Mouse (Mus musculus): Measurements from ENCODE around the gene Fhit. TPM values are rescaled to one million over a fixed set of nuclear protein-coding genes. Genes with fewer than 3 reads are reported as not detected.
"Not testable (repeated sequence)": the region's sequence is repeated elsewhere in the genome, so short reads cannot be mapped to it uniquely, and the experiment has no call there.

Fhit gene
- polyA plus RNA-seq, 1 experiment from 2014 or later: 4.8 TPM

DNA sequence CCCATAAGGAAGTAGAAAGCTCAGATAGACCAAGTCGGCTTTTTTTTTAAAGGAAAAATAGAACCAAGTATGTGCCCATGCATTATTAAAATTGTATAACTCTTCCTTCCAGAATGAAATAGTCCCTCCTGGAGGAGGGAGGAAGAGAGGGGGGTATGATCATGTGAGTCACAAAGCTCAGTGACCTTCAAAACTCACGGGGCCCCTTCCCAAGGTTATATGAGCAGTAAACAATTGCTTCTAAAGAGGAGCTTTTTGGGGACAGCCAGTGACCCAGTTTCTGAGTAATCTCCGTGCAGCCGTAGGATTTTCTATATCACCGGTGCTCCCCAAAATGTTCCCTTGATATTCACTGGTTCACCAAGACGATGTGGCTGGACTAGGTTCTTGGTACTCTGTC lies 42.8 kb downstream of the Fhit start:
- Histone ChIP-seq H3K4me3 (replicated peaks) (no peak overlapping the region), H3K4me2 (no peak overlapping the region), H3K4me1 (replicated peaks) (no peaks in the 10 kb centered on the region), H3K27ac (no peak overlapping the region), H3K9ac (replicated peaks) (no peak overlapping the region), H3K27me3 (no peaks in the 10 kb centered on the region), H3K36me3 (no peaks in the 10 kb centered on the region), H3K9me3 (no peaks in the 10 kb centered on the region)
- ATAC-seq (ENCODE audit: insufficient number of reproducible peaks, insufficient read depth, low FRiP score, low TSS enrichment, low read depth): no peak
- 89% methylated on average over 6 of the region's 6 CpGs for WGBS

DNA sequence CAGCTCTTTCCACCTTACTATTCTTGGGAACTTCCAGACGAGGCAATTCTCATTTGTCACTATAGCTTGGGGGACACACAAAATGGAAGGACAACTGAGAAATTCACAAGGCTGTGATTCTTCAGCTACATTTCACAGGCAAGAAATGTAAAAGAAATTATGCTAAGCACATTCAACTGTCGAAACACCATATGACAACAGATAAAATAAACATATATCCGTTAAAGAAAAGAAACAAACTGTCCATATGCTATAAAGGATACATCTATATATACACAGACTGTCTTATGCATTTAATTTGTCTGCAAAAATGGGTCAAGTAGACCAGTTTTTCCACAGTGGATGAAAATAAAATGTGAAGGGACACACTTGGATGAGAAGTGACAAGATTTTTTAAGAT lies 76.2 kb downstream of the Fhit start:
- ATAC-seq (ENCODE audit: insufficient number of reproducible peaks, insufficient read depth, low FRiP score, low TSS enrichment, low read depth): no peak
- no peaks in the 10 kb centered on the region for H3K27me3 ChIP-seq
- WGBS: 92% methylated on average over 3 of the region's 3 CpGs

DNA sequence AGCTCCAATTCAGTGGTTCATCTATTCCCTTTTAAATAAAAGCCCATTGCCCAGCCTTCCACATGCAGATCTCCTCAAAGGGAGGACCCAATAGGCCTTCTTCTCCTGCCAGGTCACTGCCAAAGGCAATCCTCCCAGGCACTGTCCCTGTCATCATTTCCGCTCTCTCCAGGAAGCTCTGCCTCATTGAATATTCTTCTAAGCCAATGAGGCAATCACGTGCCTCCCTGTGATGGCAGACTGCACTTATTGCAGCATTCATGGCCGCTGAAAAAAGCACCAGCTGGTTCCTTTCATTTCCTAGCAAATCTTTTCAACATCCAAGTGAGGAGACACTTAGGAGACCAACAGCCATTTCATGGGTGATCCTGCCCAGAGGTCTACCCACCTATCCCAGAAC lies 77.9 kb downstream of the Fhit start:
- ATAC-seq (ENCODE audit: insufficient number of reproducible peaks, insufficient read depth, low FRiP score, low TSS enrichment, low read depth): no peak
- Histone ChIP-seq H3K4me1 (replicated peaks) (no peaks in the 10 kb centered on the region), H3K4me3 (replicated peaks) (no peak overlapping the region), H3K9me3 (no peaks in the 10 kb centered on the region), H3K9ac (replicated peaks) (no peak overlapping the region), H3K27me3 (no peaks in the 10 kb centered on the region), H3K4me2 (no peak overlapping the region), H3K36me3 (no peaks in the 10 kb centered on the region), H3K27ac (no peak overlapping the region)
- WGBS: 64% methylated on average over 3 of the region's 3 CpGs

More for the DNA sequence above, 76.2 kb downstream of the Fhit start:
- no peaks in the 10 kb centered on the region for H3K4me1 ChIP-seq (replicated peaks)
- H3K36me3 ChIP-seq: no peaks in the 10 kb centered on the region
- H3K4me2 ChIP-seq: no peak overlapping the region
- H3K27ac ChIP-seq: no peak overlapping the region
- H3K4me3 ChIP-seq (replicated peaks): no peak overlapping the region
- H3K9ac ChIP-seq (replicated peaks): no peak overlapping the region
- H3K9me3 ChIP-seq: no peaks in the 10 kb centered on the region

DNA sequence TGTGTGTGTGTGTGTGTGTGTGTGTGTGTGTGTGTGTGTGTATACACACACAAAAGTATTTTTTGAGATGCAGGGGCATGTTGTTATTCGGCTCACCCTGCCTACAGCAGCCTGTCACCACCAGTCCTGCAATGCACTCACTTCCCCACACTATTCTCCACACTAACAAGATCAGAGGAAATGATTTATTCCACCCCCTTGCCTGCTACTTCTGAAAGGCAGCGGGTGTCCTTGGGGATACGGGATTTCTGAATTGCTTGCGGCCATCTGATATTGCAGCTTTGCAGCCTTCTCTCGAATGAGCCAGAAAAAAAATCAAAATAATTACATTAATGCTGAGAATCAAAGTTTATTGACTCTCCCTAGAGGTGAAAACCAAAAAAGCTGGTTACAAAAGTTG lies 78.4 kb downstream of the Fhit start:
- ATAC-seq (ENCODE audit: insufficient number of reproducible peaks, insufficient read depth, low FRiP score, low TSS enrichment, low read depth): no peak
- Histone ChIP-seq H3K9ac (replicated peaks) (no peak overlapping the region), H3K4me3 (replicated peaks) (no peak overlapping the region)

DNA sequence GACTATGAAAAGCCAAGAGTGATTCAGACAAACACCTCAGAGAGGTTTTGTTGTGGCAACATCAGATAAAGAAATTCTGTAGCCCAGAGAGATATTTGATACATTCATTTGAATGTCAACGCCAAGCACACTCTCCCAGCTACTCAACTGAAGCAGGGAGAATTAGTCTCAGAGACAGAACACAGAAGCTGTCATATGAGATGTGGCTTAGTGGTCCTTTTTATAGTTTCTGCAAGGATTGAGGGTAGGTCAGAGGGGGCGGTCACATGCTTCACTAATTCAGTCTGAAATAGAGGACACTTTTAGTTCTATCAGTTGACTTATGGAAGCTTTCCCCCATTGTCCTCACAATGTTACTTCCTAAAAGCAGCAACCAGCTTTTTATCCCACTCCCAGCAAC lies 98.2 kb downstream of the Fhit start:
- Histone ChIP-seq H3K36me3 (no peaks in the 10 kb centered on the region), H3K4me1 (replicated peaks) (no peaks in the 10 kb centered on the region), H3K9me3 (no peaks in the 10 kb centered on the region), H3K27ac (no peak overlapping the region), H3K9ac (replicated peaks) (no peak overlapping the region), H3K4me3 (replicated peaks) (no peak overlapping the region), H3K4me2 (no peak overlapping the region), H3K27me3 (no peaks in the 10 kb centered on the region)
- ATAC-seq (ENCODE audit: insufficient number of reproducible peaks, insufficient read depth, low FRiP score, low TSS enrichment, low read depth): no peak
- WGBS: 81% methylated on average over 2 of the region's 2 CpGs

More for the DNA sequence above, 78.4 kb downstream of the Fhit start:
- Histone ChIP-seq H3K9me3 (no peaks in the 10 kb centered on the region), H3K27ac (no peak overlapping the region), H3K27me3 (no peaks in the 10 kb centered on the region), H3K4me2 (no peak overlapping the region), H3K4me1 (replicated peaks) (no peaks in the 10 kb centered on the region), H3K36me3 (no peaks in the 10 kb centered on the region)
- WGBS: 58% methylated on average over 5 of the region's 5 CpGs

DNA sequence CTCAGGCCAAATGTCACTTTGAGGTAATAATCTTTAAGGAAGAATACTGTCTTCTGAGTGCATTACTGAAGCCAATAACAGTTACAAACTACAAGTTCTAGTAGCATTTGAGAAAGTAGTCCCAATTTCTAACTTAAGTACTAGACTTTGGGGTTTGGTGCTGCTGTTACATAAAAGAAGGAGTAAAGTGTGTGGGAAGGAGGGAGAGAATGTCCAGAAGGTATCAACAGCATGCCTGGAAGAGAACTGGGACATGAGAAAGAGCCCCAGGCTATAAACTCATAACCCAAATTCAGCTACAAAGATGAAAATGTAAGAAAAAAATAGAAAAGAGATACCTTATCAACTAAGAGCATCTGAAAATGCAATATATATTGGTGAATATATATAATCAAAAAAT lies 101.6 kb downstream of the Fhit start:
- no peak overlapping the region for H3K27ac ChIP-seq
- H3K9me3 ChIP-seq: no peaks in the 10 kb centered on the region
- no peak overlapping the region for H3K9ac ChIP-seq (replicated peaks)
- H3K4me3 ChIP-seq (replicated peaks): no peak overlapping the region
- H3K27me3 ChIP-seq: no peaks in the 10 kb centered on the region
- no peak for ATAC-seq (ENCODE audit: insufficient number of reproducible peaks, insufficient read depth, low FRiP score, low TSS enrichment, low read depth)
- H3K4me1 ChIP-seq (replicated peaks): no peaks in the 10 kb centered on the region
- no peaks in the 10 kb centered on the region for H3K36me3 ChIP-seq
- H3K4me2 ChIP-seq: no peak overlapping the region

DNA sequence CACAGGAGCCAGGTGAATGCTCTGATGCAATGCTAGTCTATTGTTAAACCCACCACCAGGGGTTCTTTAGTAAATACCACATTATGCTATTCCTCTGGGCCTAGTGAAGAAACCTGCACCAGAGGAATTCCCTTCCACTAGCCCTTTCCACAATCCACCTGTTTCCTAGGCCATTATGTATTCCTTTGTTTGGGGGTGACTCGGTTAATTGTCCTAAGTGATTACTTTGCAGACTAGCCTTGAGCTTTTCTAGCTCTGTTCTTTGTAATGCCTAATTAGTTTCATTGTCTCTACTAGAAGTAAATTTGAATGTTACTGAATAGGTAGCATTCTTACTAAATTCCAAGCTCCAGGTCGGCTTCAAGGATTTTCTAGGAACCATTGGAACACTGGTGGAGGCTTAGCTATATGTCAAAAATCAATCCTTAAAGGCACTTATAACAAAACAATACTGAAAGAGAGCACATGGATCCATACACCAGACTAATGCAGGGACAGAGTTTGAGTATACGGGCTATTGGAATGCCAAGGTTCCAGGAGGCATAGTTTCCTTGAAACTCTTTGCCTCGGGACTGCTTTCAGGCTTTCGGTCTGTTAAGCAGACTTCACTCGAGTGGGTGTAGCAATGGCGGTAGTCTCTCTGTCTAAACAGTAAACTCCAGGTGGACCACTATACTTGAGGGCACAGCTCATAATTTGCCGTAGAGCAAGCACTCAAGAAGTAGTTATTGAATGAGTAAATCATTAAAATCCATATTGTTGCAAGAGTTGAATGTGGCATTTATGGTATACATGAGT lies 122.1 kb downstream of the Fhit start:
- not testable (repeated sequence) for H3K4me1 ChIP-seq (replicated peaks); H3K9me3 ChIP-seq; H3K36me3 ChIP-seq; H3K4me3 ChIP-seq (replicated peaks); H3K27me3 ChIP-seq; H3K9ac ChIP-seq (replicated peaks); H3K27ac ChIP-seq; ATAC-seq (ENCODE audit: insufficient number of reproducible peaks, insufficient read depth, low FRiP score, low TSS enrichment, low read depth); H3K4me2 ChIP-seq
- 73% methylated on average over 8 of the region's 8 CpGs for WGBS

DNA sequence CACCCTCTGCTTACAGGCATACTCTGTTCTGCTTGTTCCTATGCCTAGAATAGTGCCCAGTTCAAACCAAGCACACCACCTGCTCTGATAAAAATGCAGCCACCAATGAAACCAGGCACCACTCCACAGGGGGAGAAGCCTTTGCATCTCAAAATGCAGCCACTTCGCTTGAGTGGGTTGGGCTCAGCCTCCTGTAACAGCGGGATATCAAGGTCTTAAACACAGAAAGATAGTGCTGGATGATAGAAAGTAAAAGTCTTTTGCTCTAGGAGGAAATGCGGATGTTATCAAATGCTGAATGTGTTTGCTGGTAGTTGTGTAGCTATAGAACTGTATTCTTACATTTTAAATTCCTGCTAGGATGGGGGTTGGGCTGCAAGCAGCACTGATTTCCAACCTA lies 140.4 kb downstream of the Fhit start:
- Histone ChIP-seq H3K27ac (no peak overlapping the region), H3K9ac (replicated peaks) (no peak overlapping the region), H3K36me3 (no peaks in the 10 kb centered on the region), H3K4me1 (replicated peaks) (no peaks in the 10 kb centered on the region), H3K27me3 (no peaks in the 10 kb centered on the region), H3K4me2 (no peak overlapping the region), H3K9me3 (no peaks in the 10 kb centered on the region), H3K4me3 (replicated peaks) (no peak overlapping the region)
- WGBS: 33% methylated on average over 3 of the region's 3 CpGs
- no peak for ATAC-seq (ENCODE audit: insufficient number of reproducible peaks, insufficient read depth, low FRiP score, low TSS enrichment, low read depth)

DNA sequence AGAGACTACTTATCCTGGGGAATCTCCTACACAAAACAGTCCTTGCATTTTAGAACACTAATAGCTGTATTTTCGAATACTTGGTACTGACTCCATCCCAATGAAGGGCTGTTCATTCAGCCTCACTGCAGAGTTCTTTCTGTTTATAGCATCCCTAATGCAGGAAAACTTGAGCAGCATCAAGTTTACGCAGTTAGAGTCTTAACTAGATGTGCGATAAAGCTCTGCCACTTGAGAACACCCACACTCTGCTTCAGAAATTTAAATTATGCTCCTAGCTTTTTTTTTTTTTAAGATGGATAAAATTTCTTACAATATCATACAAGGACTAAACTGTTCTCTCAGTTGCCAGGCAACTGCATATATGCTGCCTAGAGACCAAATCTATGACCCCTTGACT lies 183.2 kb downstream of the Fhit start:
- no peaks in the 10 kb centered on the region for H3K9me3 ChIP-seq
- H3K4me2 ChIP-seq: no peak overlapping the region
- no peaks in the 10 kb centered on the region for H3K27me3 ChIP-seq
- H3K36me3 ChIP-seq: no peaks in the 10 kb centered on the region
- H3K9ac ChIP-seq (replicated peaks): no peak overlapping the region
- no peak for ATAC-seq (ENCODE audit: insufficient number of reproducible peaks, insufficient read depth, low FRiP score, low TSS enrichment, low read depth)
- no peak overlapping the region for H3K4me3 ChIP-seq (replicated peaks)
- no peak overlapping the region for H3K27ac ChIP-seq
- no peaks in the 10 kb centered on the region for H3K4me1 ChIP-seq (replicated peaks)
- 87% methylated on average over 3 of the region's 3 CpGs for WGBS

DNA sequence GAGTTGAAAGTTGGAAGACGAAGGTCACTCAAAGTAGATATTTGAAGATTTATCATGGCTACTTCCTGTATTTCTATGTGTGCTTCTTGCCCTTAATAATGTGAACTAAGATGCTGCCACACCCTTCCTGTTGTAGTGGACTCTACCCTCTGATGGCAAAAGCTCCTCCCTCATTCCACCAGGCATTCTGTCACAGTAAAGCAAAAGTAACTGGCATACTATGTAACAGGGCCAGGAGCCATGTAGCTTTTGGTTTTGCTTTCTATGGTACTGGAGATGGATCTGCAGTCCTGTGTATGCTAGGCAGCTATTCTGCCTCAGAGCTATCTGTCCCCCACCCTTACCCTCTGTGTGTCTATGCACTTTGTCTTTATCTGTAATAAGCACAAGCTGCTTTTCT lies 220.2 kb downstream of the Fhit start:
- 87% methylated on average over 1 of the region's 1 CpGs for WGBS
- Histone ChIP-seq H3K4me2 (no peak overlapping the region), H3K4me1 (replicated peaks) (no peaks in the 10 kb centered on the region), H3K4me3 (replicated peaks) (no peak overlapping the region), H3K9me3 (no peaks in the 10 kb centered on the region), H3K36me3 (no peaks in the 10 kb centered on the region), H3K9ac (replicated peaks) (no peak overlapping the region), H3K27me3 (no peaks in the 10 kb centered on the region), H3K27ac (no peak overlapping the region)
- ATAC-seq (ENCODE audit: insufficient number of reproducible peaks, insufficient read depth, low FRiP score, low TSS enrichment, low read depth): no peak

DNA sequence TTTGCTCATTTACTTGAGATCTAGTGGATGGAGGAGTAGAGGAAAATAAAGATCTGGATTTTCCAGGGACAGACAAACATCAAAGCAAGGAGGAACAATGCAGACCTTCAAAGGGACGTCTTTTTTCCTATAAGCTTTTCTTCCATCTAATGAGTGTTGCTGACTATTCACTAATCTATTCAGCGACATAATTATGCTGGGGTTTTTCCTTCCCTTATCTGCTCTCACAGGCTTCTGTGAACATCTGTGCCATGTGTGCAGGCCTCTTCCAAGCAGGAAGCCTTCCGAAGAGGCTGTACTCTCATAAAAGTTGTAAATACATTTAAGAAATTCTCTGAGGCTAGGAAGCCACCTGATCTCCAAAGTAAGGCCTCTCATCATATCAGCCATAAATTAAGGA lies 228.2 kb downstream of the Fhit start:
- Histone ChIP-seq H3K9me3 (no peaks in the 10 kb centered on the region), H3K9ac (replicated peaks) (no peak overlapping the region), H3K4me3 (replicated peaks) (no peak overlapping the region), H3K27ac (no peak overlapping the region), H3K27me3 (no peaks in the 10 kb centered on the region), H3K36me3 (no peaks in the 10 kb centered on the region), H3K4me1 (replicated peaks) (no peaks in the 10 kb centered on the region), H3K4me2 (no peak overlapping the region)
- 29% methylated on average over 3 of the region's 3 CpGs for WGBS
- no peak; the same call in 1 of the 2 replicates for ATAC-seq (ENCODE audit: insufficient number of reproducible peaks, insufficient read depth, low FRiP score, low TSS enrichment, low read depth)

Measured in limb, embryonic 12.5 days (tissue).